Mouse (Mus musculus): ENCODE data around the gene Ctxn2. TPM values are rescaled to one million over a fixed set of nuclear protein-coding genes. Genes with fewer than 3 reads are reported as not detected.

The Ctxn2 gene
- total RNA-seq, 4 experiments from 2014 or later: not detected

DNA sequence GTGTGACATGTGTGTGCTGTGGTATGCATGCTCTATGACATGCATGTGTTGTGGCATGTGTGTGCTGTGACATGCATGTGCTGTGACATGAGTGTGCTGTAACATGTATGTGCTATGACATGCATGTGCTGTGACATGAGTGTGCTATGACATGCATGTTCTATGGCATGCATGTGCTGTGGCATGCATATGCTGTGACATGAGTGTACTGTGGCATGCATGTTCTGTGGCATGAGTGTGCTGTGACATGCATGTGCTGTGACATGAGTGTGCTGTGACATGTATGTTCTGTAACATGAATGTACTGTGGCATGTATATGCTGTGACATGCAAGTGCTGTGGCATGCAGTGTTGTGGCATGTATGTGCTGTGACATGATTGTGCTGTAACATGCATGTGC, 56.4 kb downstream of the Ctxn2 start:
- no peak for DNase-seq (ENCODE audit: low spot score)

DNA sequence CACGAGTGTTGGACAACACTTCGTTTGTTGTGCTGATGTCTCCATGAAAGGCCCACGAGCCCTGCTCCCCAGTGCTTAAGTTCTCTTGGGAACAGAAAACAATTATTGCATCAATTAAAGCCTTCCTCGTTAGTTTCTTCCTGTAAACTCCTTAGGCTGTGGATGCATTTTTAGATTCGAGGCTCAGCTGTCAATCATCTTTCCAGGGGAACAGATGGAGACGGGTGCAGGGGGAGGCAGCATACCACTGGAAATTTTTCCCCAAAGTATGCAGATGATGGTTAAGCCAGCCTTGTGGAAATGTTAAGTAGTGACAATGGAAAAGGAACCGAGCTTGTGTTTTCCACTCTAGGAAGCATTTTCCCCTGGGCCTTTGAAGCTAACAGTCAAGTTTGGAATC, 60.3 kb downstream of the Ctxn2 start:
- DNase-seq (ENCODE audit: low spot score): no peak

Other genes with a start within 250 kb of the Ctxn2 start
- gene Slc24a5, start 68.6 kb upstream of the Ctxn2 start, total RNA-seq (2022): 1 to 10 TPM in 1 of 4 experiments, under 1 TPM in 3; 0.30 to 1.0 (median 0.52) TPM
- 1 to 10 TPM; 4.2 to 7.0 (median 5.4) TPM for gene Myef2, start 13.0 kb upstream of the Ctxn2 start, total RNA-seq (2022)
- gene Slc12a1, start 15.8 kb downstream of the Ctxn2 start, total RNA-seq (2022): not detected
- gene Dut, start 110.5 kb downstream of the Ctxn2 start, total RNA-seq (2022): 10 to 100 TPM; 29.6 to 32.2 (median 30.4) TPM

Data from heart, adult 8-10 months (tissue).